Mouse (Mus musculus) liver, embryonic 14.5 days (tissue): ENCODE measurements around the gene Krtap11-1.

ENCODE experiments used
- CTCF ChIP-seq: IDR thresholded peaks from 2 replicates; pipeline ENCODE4 v1.5.1; 2016; ENCODE audit warnings: antibody characterized with exemption, low read depth, control low read depth
- EP300 ChIP-seq: IDR thresholded peaks from 2 replicates; pipeline ENCODE4 v1.6.1; 2016; ENCODE audit warnings: antibody characterized with exemption, low read depth

GRCm38 (mm10) chr16:89568141-89568540 lies 2.8 kb downstream of the Krtap11-1 start:
- no peak for TF ChIP-seq CTCF
- TF ChIP-seq EP300, result no peak
